Mouse (Mus musculus) limb, embryonic 14.5 days (tissue): Measurements from ENCODE around the gene Kif26b. TPM values are rescaled to one million over a fixed set of nuclear protein-coding genes. Genes with fewer than 3 reads are reported as not detected.

ENCODE experiments used
- ATAC-seq: fragments of 200-750 bp; cut with Nextera tagmentation; 2 replicates; pipeline ENCODE4 v1.8.0; 2017; ENCODE audit warnings: low read depth, moderate number of reproducible peaks, moderate TSS enrichment; ENCODE audit not compliant: low FRiP score
- DNase-seq: peaks from one replicate; pipeline ENCODE4 v3.0.0-alpha.2; 2015; ENCODE audit warnings: low spot score
- H3K27ac ChIP-seq: fragments of 300-500 bp; sonication (generic); replicated peaks from 2 replicates; pipeline ENCODE4 v1.5.1; 2014; ENCODE audit warnings: low read depth, mild to moderate bottlenecking, low read length, moderate library complexity, mixed read lengths
- H3K27me3 ChIP-seq: fragments of 300-500 bp; sonication (generic); 2 replicates; pipeline ENCODE4 v1.6.1; 2014; ENCODE audit warnings: low read length, mixed read lengths; ENCODE audit not compliant: control insufficient read depth, insufficient read depth
- H3K36me3 ChIP-seq: fragments of 300-500 bp; sonication (generic); 2 replicates; pipeline ENCODE4 v1.6.1; 2014; ENCODE audit warnings: mild to moderate bottlenecking, low read length, moderate library complexity, mixed read lengths; ENCODE audit not compliant: control insufficient read depth, insufficient read depth
- H3K4me1 ChIP-seq: fragments of 300-500 bp; sonication (generic); 2 replicates; pipeline ENCODE4 v1.6.1; 2014; ENCODE audit warnings: antibody characterized with exemption, low read length, mixed read lengths; ENCODE audit not compliant: control insufficient read depth, insufficient read depth
- H3K4me2 ChIP-seq: fragments of 300-500 bp; sonication (generic); replicated peaks from 2 replicates; pipeline ENCODE4 v1.6.1; 2014; ENCODE audit warnings: low read depth, mild to moderate bottlenecking, low read length, moderate library complexity; ENCODE audit not compliant: severe bottlenecking
- H3K4me3 ChIP-seq: fragments of 300-500 bp; sonication (generic); replicated peaks from 2 replicates; pipeline ENCODE4 v1.5.1; 2014; ENCODE audit warnings: low read length
- H3K9ac ChIP-seq: fragments of 300-500 bp; sonication (generic); 2 replicates; pipeline ENCODE4 v1.6.1; 2014; ENCODE audit warnings: mild to moderate bottlenecking, low read depth, low read length, moderate library complexity; ENCODE audit not compliant: severe bottlenecking
- H3K9me3 ChIP-seq: fragments of 300-500 bp; sonication (generic); 2 replicates; pipeline ENCODE4 v1.6.1; 2016; ENCODE audit warnings: low read length; ENCODE audit not compliant: control insufficient read depth
- POLR2A ChIP-seq: fragments of 200-500 bp; IDR thresholded peaks from 2 replicates; pipeline ENCODE4 v1.8.0; 2012; ENCODE audit warnings: inconsistent platforms, mild to moderate bottlenecking, moderate library complexity, borderline replicate concordance; ENCODE audit not compliant: insufficient read depth, insufficient read length; ENCODE audit errors: extremely low read depth
- WGBS: fragments of 180-500 bp; shearing (Covaris S2); extraction: QIAGEN DNeasy Blood & Tissue Kit; methylation state at CpG from one replicate; pipeline ENCODE4 v1.1.7; 2014; 5-methylcytosine and 5-hydroxymethylcytosine counted together
- polyA plus RNA-seq, 2 experiments: library from polyadenylated mRNA; depleted of rRNA in 1 of 2; stranded (reverse) in 1 of 2; unstranded in 1 of 2; fragments of >200 nt; fragmentation: Nextera tagmentation in 1 of 2; extraction: Ambion mirVana in 1 of 2; gene quantifications; 2 replicates each; pipeline versions ENCODE4 v1.2.1 to v1.2.3; 2012 to 2014

Gene Kif26b
- polyA plus RNA-seq, 2 experiments = 8.7 to 8.8 TPM

DNA sequence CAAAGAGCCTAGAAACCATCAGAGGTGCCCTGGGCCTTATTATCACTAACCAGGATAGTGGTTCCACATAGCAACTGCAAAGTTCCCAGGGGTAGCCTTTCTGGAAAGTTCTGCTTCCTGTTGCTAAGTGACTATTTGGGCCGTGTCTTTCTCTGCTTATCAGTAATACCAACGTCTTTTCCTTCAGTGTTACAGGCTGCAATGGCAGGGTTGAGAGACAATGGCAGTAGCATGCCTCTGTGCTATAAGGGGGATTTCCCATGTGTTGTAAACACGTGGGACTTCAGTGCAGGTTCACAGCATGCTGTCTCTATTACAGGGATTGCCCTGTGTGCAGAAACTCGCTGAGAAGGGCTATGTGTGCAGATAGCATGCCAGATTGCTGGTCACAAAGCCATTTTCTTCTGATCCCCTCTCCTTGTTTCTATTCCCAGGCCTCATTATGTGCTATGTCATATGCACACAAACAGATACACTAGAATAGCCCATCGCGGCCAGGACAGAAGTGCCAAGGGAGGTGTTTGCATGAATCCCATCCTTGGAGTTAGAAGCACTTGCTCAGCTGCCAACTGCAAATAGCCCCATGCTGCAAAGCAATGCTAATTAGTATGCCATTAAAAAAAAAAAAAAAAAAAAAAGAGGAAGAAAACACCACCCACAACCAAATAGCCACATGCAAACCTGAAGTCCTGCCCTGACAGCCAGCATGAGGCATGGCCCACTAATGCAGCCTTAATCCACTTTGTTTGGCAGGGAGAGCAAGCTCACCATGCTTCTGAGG is 384.2 kb downstream of the Kif26b start:
- Histone ChIP-seq H3K36me3 (peaks cover 38% of the 10 kb centered on the region), H3K9ac (no peak overlapping the region), H3K27me3 (no peaks in the 10 kb centered on the region), H3K27ac (no peak overlapping the region), H3K4me3 (no peak overlapping the region), H3K4me2 (no peak overlapping the region), H3K4me1 (no peaks in the 10 kb centered on the region), H3K9me3 (no peaks in the 10 kb centered on the region)
- WGBS = 70% methylated on average over 6 of the region's 6 CpGs
- TF ChIP-seq POLR2A = no peak
- ATAC-seq = no peak
- DNase-seq = no peak

GRCm38 (mm10) chr1:178915056-178915455 is 386.1 kb downstream of the Kif26b start:
- ATAC-seq = no peak
- DNase-seq = no peak

GRCm38 (mm10) chr1:178917194-178917902 is 388.4 kb downstream of the Kif26b start:
- H3K4me2 ChIP-seq = no peak overlapping the region
- H3K4me3 ChIP-seq = no peak overlapping the region
- H3K27me3 ChIP-seq = no peaks in the 10 kb centered on the region
- H3K36me3 ChIP-seq = peaks cover 51% of the 10 kb centered on the region
- H3K9me3 ChIP-seq = no peaks in the 10 kb centered on the region
- ATAC-seq = 0 out of 2 replicates have a peak, but pooled peaks have one; percentile 17
- no peak overlapping the region for H3K27ac ChIP-seq
- no peak for DNase-seq
- TF ChIP-seq POLR2A = no peak
- H3K4me1 ChIP-seq = no peaks in the 10 kb centered on the region
- no peak overlapping the region for H3K9ac ChIP-seq
- 70% methylated on average over 31 of the region's 31 CpGs for WGBS

More at GRCm38 (mm10) chr1:178915056-178915455, 386.1 kb downstream of the Kif26b start:
- H3K36me3 ChIP-seq = peaks cover 51% of the 10 kb centered on the region
- H3K9ac ChIP-seq = no peak overlapping the region
- no peaks in the 10 kb centered on the region for H3K4me1 ChIP-seq
- WGBS = 88% methylated on average over 12 of the region's 12 CpGs
- no peak overlapping the region for H3K4me2 ChIP-seq
- H3K27me3 ChIP-seq = no peaks in the 10 kb centered on the region
- no peak overlapping the region for H3K4me3 ChIP-seq
- no peak overlapping the region for H3K27ac ChIP-seq
- no peak for TF ChIP-seq POLR2A
- H3K9me3 ChIP-seq = no peaks in the 10 kb centered on the region

DNA sequence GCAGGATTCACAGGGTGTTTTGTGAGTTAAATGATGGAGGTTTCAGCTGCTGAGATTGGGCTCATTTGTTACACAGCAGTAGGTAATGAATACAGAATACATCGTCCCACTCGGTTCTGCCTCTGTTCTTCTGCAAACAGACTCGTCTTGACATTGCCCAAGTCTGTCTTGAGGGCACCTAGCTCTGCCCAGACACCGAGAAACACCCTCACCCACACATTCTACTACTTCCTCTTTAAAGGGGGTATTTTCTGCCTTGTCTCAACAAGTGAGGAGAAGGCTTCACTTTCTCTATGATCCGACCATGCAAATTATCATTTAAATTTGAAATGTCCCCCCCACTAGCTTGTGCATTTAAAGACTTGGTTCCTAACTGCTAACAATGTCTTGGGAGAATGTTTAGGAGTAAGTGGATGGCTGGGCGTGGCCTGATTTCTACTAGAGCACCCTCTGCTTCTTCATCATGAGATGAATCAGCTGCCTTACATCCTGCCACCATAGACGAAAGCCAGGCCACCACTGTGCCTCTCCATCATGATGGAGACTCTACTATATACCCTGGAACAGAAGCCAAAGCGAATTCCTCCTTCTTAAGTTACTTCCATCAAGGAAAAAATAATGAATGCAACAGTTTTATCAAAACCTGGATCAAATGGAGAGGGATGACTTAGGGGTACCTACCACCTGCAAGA is 395.7 kb downstream of the Kif26b start:
- ATAC-seq = no peak
- peaks cover 11% of the 10 kb centered on the region for H3K36me3 ChIP-seq
- no peak overlapping the region for H3K27ac ChIP-seq
- DNase-seq = no peak
- TF ChIP-seq POLR2A = no peak
- 74% methylated on average over 8 of the region's 8 CpGs for WGBS
- H3K4me1 ChIP-seq = no peaks in the 10 kb centered on the region
- H3K9me3 ChIP-seq = no peaks in the 10 kb centered on the region
- no peaks in the 10 kb centered on the region for H3K27me3 ChIP-seq
- no peak overlapping the region for H3K4me3 ChIP-seq
- H3K9ac ChIP-seq = no peak overlapping the region
- no peak overlapping the region for H3K4me2 ChIP-seq

- Histone ChIP-seq H3K27ac (no peak overlapping the region), H3K36me3 (peaks cover 28% of the 10 kb centered on the region), H3K9me3 (no peaks in the 10 kb centered on the region), H3K4me1 (peaks cover 9% of the 10 kb centered on the region), H3K4me2 (no peak overlapping the region), H3K27me3 (no peaks in the 10 kb centered on the region), H3K4me3 (no peak overlapping the region), H3K9ac (no peak overlapping the region)
- no peak for TF ChIP-seq POLR2A
- ATAC-seq = no peak
- WGBS = 50% methylated on average over 4 of the region's 4 CpGs
- no peak for DNase-seq
Measured at GRCm38 (mm10) chr1:178929531-178929930, 400.6 kb downstream of the Kif26b start.
